Mouse (Mus musculus) lung, adult 2 months (tissue): ENCODE measurements around the gene Trim27.

ENCODE experiments used
- CTCF ChIP-seq: fragments of 200-500 bp; IDR thresholded peaks from 2 replicates; pipeline ENCODE4 v1.5.1; 2011; ENCODE audit warnings: mild to moderate bottlenecking, low read length, control low read depth; ENCODE audit not compliant: insufficient read depth
- POLR2A ChIP-seq: fragments of 200-500 bp; IDR thresholded peaks from 2 replicates; pipeline ENCODE4 v1.6.1; 2011; ENCODE audit warnings: low read depth, mild to moderate bottlenecking, control low read depth, low read length, borderline replicate concordance; ENCODE audit errors: extremely low read depth

- TF ChIP-seq POLR2A (no peak), CTCF (no peak)
Observed at GRCm38 (mm10) chr13:21172241-21173027, 6.8 kb upstream of the Trim27 start.
